Mouse (Mus musculus) adrenal gland, postnatal 10 days (tissue): ENCODE data around the gene Gpa33. TPM values are rescaled to one million over a fixed set of nuclear protein-coding genes. Genes with fewer than 3 reads are reported as not detected.
A peak's percentile ranks its signal among the peaks of the same experiment; 100 is the strongest.

Source experiments
- DNase-seq: peaks from one replicate; pipeline ENCODE4 v3.0.0; 2021; ENCODE audit warnings: mixed read lengths
- long read RNA-seq, 2 experiments: library from polyadenylated mRNA; stranded (forward); transcript quantifications; one replicate each; pipeline ENCODE4 v2.0.0; 2021
- total RNA-seq, 2 experiments: library from RNA; stranded (reverse); gene quantifications; 2 replicates each; pipeline ENCODE4 v1.2.3; 2021

Gene Gpa33
- under 1 TPM in 1 of 2 experiments, not detected in 1; 0.18 TPM for total RNA-seq
- long read RNA-seq, experiment 1, result 0 reads
- long read RNA-seq, experiment 2, result 0 reads

- no peak for DNase-seq
Measured at GRCm38 (mm10) chr1:166130224-166130860, at the start of gene Gpa33. TSS of gene Gpa33 (plus strand) at chr1:166130238.

- DNase-seq, result no peak
Measured at GRCm38 (mm10) chr1:166088446-166089170, 41.4 kb upstream of the Gpa33 start.

- no peak for DNase-seq
Measured at GRCm38 (mm10) chr1:166089337-166089736, 40.7 kb upstream of the Gpa33 start.

GRCm38 (mm10) chr1:166089739-166090138 is 40.3 kb upstream of the Gpa33 start:
- DNase-seq, result no peak

- DNase-seq, result no peak
Measured at GRCm38 (mm10) chr1:166090306-166090705, 39.7 kb upstream of the Gpa33 start.

- DNase-seq, result no peak
Measured at GRCm38 (mm10) chr1:166094462-166094861, 35.6 kb upstream of the Gpa33 start.

GRCm38 (mm10) chr1:166098120-166098519 is 31.9 kb upstream of the Gpa33 start:
- no peak for DNase-seq

- peak; percentile 71 for DNase-seq
Measured at GRCm38 (mm10) chr1:166102920-166103608, 27.0 kb upstream of the Gpa33 start.

- no peak for DNase-seq
Measured at GRCm38 (mm10) chr1:166104858-166105257, 25.2 kb upstream of the Gpa33 start.

GRCm38 (mm10) chr1:166105464-166105863 is 24.6 kb upstream of the Gpa33 start:
- no peak for DNase-seq

GRCm38 (mm10) chr1:166114986-166115385 is 15.1 kb upstream of the Gpa33 start:
- DNase-seq, result no peak

- DNase-seq, result no peak
Measured at GRCm38 (mm10) chr1:166115719-166116118, 14.3 kb upstream of the Gpa33 start.

GRCm38 (mm10) chr1:166117866-166118639 is 12.0 kb upstream of the Gpa33 start:
- DNase-seq, result peak; percentile 28

GRCm38 (mm10) chr1:166122114-166122513 is 7.9 kb upstream of the Gpa33 start:
- DNase-seq, result no peak

GRCm38 (mm10) chr1:166123045-166123444 is 7.0 kb upstream of the Gpa33 start:
- DNase-seq, result no peak

GRCm38 (mm10) chr1:166123751-166124150 is 6.3 kb upstream of the Gpa33 start:
- no peak for DNase-seq

GRCm38 (mm10) chr1:166124932-166125593 is 5.0 kb upstream of the Gpa33 start:
- DNase-seq, result no peak

- no peak for DNase-seq
Measured at GRCm38 (mm10) chr1:166126290-166126689, 3.7 kb upstream of the Gpa33 start.

GRCm38 (mm10) chr1:166126795-166127194 is 3.2 kb upstream of the Gpa33 start:
- DNase-seq, result no peak

GRCm38 (mm10) chr1:166127719-166128118 is 2.3 kb upstream of the Gpa33 start, which contains the start of gene Dusp27:
TSS of gene Dusp27 (minus strand) at chr1:166127922.
- no peak for DNase-seq

- no peak for DNase-seq
Measured at GRCm38 (mm10) chr1:166128551-166128950, 1.5 kb upstream of the Gpa33 start.

GRCm38 (mm10) chr1:166132367-166132766 is 2.3 kb downstream of the Gpa33 start:
- DNase-seq, result no peak
